Mouse (Mus musculus) heart, postnatal 0 days (tissue): ENCODE measurements around the gene Ak7. TPM values are rescaled to one million over a fixed set of nuclear protein-coding genes. Genes with fewer than 3 reads are reported as not detected.
A peak's percentile ranks its signal among the peaks of the same experiment; 100 is the strongest.

Source experiments
- ATAC-seq: fragments of 200-750 bp; cut with Nextera tagmentation; 2 replicates; pipeline ENCODE4 v1.8.0; 2017; ENCODE audit warnings: low read depth, moderate number of reproducible peaks, moderate library complexity; ENCODE audit not compliant: insufficient read depth
- DNase-seq: peaks from one replicate; pipeline ENCODE4 v3.0.0-alpha.2; 2016; ENCODE audit warnings: low spot score
- H3K27ac ChIP-seq: fragments of 300-500 bp; sonication (generic); 2 replicates; pipeline ENCODE4 v1.5.1; 2014; ENCODE audit warnings: low read depth, mild to moderate bottlenecking
- H3K27me3 ChIP-seq: fragments of 300-500 bp; sonication (generic); 2 replicates; pipeline ENCODE4 v1.6.1; 2014; ENCODE audit warnings: low read length, mixed read lengths; ENCODE audit not compliant: control insufficient read depth, insufficient read depth
- H3K36me3 ChIP-seq: fragments of 300-500 bp; sonication (generic); replicated peaks from 2 replicates; pipeline ENCODE4 v1.6.1; 2014; ENCODE audit warnings: low read length, mixed read lengths; ENCODE audit not compliant: control insufficient read depth, insufficient read depth
- H3K4me1 ChIP-seq: fragments of 300-500 bp; sonication (generic); 2 replicates; pipeline ENCODE4 v1.6.1; 2014; ENCODE audit warnings: antibody characterized with exemption; ENCODE audit not compliant: control insufficient read depth, insufficient read depth
- H3K4me2 ChIP-seq: fragments of 300-500 bp; sonication (generic); 2 replicates; pipeline ENCODE4 v1.6.1; 2014; ENCODE audit warnings: low read depth, mild to moderate bottlenecking, low read length, moderate library complexity
- H3K4me3 ChIP-seq: fragments of 300-500 bp; sonication (generic); 2 replicates; pipeline ENCODE4 v1.5.1; 2014; ENCODE audit warnings: low read depth, low read length
- H3K9ac ChIP-seq: fragments of 300-500 bp; sonication (generic); replicated peaks from 2 replicates; pipeline ENCODE4 v1.6.1; 2014; ENCODE audit warnings: low read depth, low read length, mixed read lengths
- H3K9me3 ChIP-seq: fragments of 300-500 bp; sonication (generic); replicated peaks from 2 replicates; pipeline ENCODE4 v1.6.1; 2016; ENCODE audit warnings: low read length; ENCODE audit not compliant: control insufficient read depth
- CTCF ChIP-seq: IDR thresholded peaks from 2 replicates; pipeline ENCODE4 v1.5.1; 2016; ENCODE audit warnings: antibody characterized with exemption, control low read depth, low read depth
- EP300 ChIP-seq: IDR thresholded peaks from 2 replicates; pipeline ENCODE4 v1.6.1; 2016; ENCODE audit warnings: antibody characterized with exemption, low read depth
- WGBS: fragments of 180-500 bp; shearing (Covaris S2); extraction: QIAGEN DNeasy Blood & Tissue Kit; methylation state at CpG from one replicate; pipeline ENCODE4 v1.1.7; 2014; 5-methylcytosine and 5-hydroxymethylcytosine counted together
- polyA plus RNA-seq: library from polyadenylated mRNA; unstranded; fragments of >200 nt; fragmentation: Nextera tagmentation; extraction: Ambion mirVana; gene quantifications from 2 replicates; pipeline ENCODE4 v1.2.1, GENCODE M21; 2015
- total RNA-seq: library from RNA; depleted of rRNA; stranded (reverse); fragments of >200 nt; gene quantifications from 2 replicates; pipeline ENCODE4 v1.2.3, GENCODE M21; 2014; ENCODE audit warnings: low replicate concordance; rRNA removed

The Ak7 gene
- not detected in 2 replicates for total RNA-seq
- polyA plus RNA-seq, result 0.14 and 0.23 TPM in 2 replicates

GRCm38 (mm10) chr12:105705799-105706487 is at the start of gene Ak7:
Ak7 (plus strand) TSS chr12:105705976.
- H3K4me1 ChIP-seq, result 0 out of 2 replicates have a peak, but pooled peaks cover 7% of the 10 kb centered on the region
- peaks cover 6% of the 10 kb centered on the region for H3K36me3 ChIP-seq
- peak; percentile 88 for ATAC-seq
- 13% methylated on average over 22 of the region's 22 CpGs for WGBS
- no peak within 1 kb of the TSS for H3K9ac ChIP-seq
- no peak for TF ChIP-seq EP300
- TF ChIP-seq CTCF, result no peak
- no peaks in the 10 kb centered on the region for H3K27me3 ChIP-seq
- H3K4me2 ChIP-seq, result peak within 1 kb of the TSS; percentile 38
- no peak within 1 kb of the TSS for H3K27ac ChIP-seq
- H3K4me3 ChIP-seq, result no peak within 1 kb of the TSS
- H3K9me3 ChIP-seq, result no peaks in the 10 kb centered on the region
- peak; percentile 34 for DNase-seq

- H3K27me3 ChIP-seq, result no peaks in the 10 kb centered on the region
- H3K4me3 ChIP-seq, result no peak overlapping the region
- TF ChIP-seq EP300, result no peak
- TF ChIP-seq CTCF, result no peak
- no peak overlapping the region for H3K9ac ChIP-seq
- H3K27ac ChIP-seq, result no peak overlapping the region
- no peaks in the 10 kb centered on the region for H3K4me1 ChIP-seq
- no peak overlapping the region for H3K4me2 ChIP-seq
- H3K36me3 ChIP-seq, result peaks cover 27% of the 10 kb centered on the region
- ATAC-seq, result no peak
- H3K9me3 ChIP-seq, result no peaks in the 10 kb centered on the region
- 88% methylated on average over 8 of the region's 8 CpGs for WGBS
- no peak for DNase-seq
These were observed 29.5 kb upstream of the Ak7 start for GRCm38 (mm10) chr12:105676274-105676673.

DNA sequence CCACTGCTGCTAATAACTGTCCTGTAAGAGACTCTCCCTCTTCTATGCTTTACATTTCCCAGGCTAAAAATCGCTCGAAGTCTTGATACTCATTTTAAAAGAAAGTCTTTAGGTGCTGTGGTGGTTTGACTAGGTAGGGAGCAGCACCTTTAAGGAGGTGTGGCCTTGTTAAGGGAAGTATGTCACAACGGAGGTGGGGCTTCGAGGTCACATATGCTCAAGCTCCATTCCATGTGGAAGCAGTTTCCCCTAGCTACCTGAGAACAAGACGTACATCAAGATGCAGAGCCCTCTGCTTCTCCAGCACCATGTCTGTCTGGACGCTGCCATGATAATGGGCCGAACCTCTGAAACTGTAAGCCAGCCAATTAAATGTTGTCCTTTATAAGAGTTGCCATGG is 27.6 kb upstream of the Ak7 start:
- no peak overlapping the region for H3K4me3 ChIP-seq
- no peak overlapping the region for H3K4me2 ChIP-seq
- H3K9me3 ChIP-seq, result no peaks in the 10 kb centered on the region
- WGBS, result 90% methylated on average over 7 of the region's 7 CpGs
- H3K27ac ChIP-seq, result no peak overlapping the region
- H3K4me1 ChIP-seq, result peaks cover 4% of the 10 kb centered on the region; the same call in 1 of the 2 replicates
- H3K36me3 ChIP-seq, result peaks cover 18% of the 10 kb centered on the region
- H3K27me3 ChIP-seq, result no peaks in the 10 kb centered on the region
- no peak overlapping the region for H3K9ac ChIP-seq
- no peak for DNase-seq
- no peak for TF ChIP-seq EP300
- no peak for TF ChIP-seq CTCF
- ATAC-seq, result no peak

DNA sequence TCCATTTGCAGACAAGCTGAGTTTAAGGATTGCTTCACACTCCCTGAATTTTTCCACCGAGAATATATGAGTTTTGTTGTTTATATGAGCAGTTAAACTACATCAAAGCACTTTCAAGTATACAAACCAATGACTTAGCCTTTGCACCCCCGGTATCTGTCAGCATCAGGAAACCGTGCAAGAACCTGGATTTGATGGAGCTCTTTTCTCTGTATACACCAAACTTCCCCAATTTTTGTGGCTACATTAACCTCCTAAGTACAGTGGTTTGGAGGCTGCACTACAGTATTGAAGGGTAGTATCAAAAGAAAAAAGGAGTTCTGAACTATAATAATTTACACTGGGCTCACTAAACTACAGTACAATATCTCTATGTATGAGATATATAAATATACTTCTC is 27.0 kb upstream of the Ak7 start:
- ATAC-seq (no peak), DNase-seq (no peak)
- Histone ChIP-seq H3K4me1 (peaks cover 9% of the 10 kb centered on the region; the same call in 1 of the 2 replicates), H3K9me3 (no peaks in the 10 kb centered on the region), H3K4me3 (no peak overlapping the region), H3K27me3 (no peaks in the 10 kb centered on the region), H3K36me3 (peaks cover 12% of the 10 kb centered on the region), H3K9ac (no peak overlapping the region), H3K4me2 (no peak overlapping the region), H3K27ac (no peak overlapping the region)
- 90% methylated on average over 3 of the region's 3 CpGs for WGBS
- TF ChIP-seq CTCF (no peak), EP300 (no peak)

GRCm38 (mm10) chr12:105683933-105684901 is 21.6 kb upstream of the Ak7 start, which contains the start of gene Gskip:
Gskip (plus strand) TSS chr12:105684829.
- ATAC-seq, result peak; percentile 21
- Histone ChIP-seq H3K4me2 (peak within 1 kb of the TSS; percentile 83), H3K36me3 (0 out of 2 replicates have a peak, but pooled peaks cover under 1% of the 10 kb centered on the region), H3K27me3 (no peaks in the 10 kb centered on the region), H3K9ac (peak within 1 kb of the TSS; percentile 87), H3K27ac (peak within 1 kb of the TSS; percentile 90), H3K9me3 (no peaks in the 10 kb centered on the region), H3K4me1 (peaks cover 17% of the 10 kb centered on the region; the same call in 1 of the 2 replicates), H3K4me3 (peak within 1 kb of the TSS; percentile 88)
- peak; percentile 52 for DNase-seq
- TF ChIP-seq CTCF (no peak), EP300 (no peak)
- under 1% methylated on average over 41 of the region's 41 CpGs for WGBS
